Mouse (Mus musculus): ENCODE data around the gene Ptrh1.

- TF ChIP-seq GATA1 (IDR thresholded peaks at IDR 0.05; ENCODE audit: borderline replicate concordance, low read length) = no peak
- TF ChIP-seq FLI1 (IDR thresholded peaks at IDR 0.05; ENCODE audit: low read length) = no peak
Observed at GRCm38 (mm10) chr2:32787176-32787575, 11.6 kb downstream of the Ptrh1 start.

All from megakaryocyte, embryonic 14.5 days (primary cell).